Mouse (Mus musculus) C2C12 (cell line): Measurements from ENCODE around the gene Smim14.

Source experiments
- CTCF ChIP-seq: IDR thresholded peaks from one replicate; pipeline ENCODE4 v1.5.1; 2011; ENCODE audit not compliant: control insufficient read depth, insufficient read depth, insufficient read length
- MAX ChIP-seq: IDR thresholded peaks from one replicate; pipeline ENCODE4 v1.6.1; 2011; ENCODE audit warnings: mild to moderate bottlenecking, control low read depth
- MYOG ChIP-seq: IDR thresholded peaks from one replicate; pipeline ENCODE4 v1.6.1; 2011; ENCODE audit not compliant: control insufficient read depth, insufficient read length; ENCODE audit errors: extremely low read depth

DNA sequence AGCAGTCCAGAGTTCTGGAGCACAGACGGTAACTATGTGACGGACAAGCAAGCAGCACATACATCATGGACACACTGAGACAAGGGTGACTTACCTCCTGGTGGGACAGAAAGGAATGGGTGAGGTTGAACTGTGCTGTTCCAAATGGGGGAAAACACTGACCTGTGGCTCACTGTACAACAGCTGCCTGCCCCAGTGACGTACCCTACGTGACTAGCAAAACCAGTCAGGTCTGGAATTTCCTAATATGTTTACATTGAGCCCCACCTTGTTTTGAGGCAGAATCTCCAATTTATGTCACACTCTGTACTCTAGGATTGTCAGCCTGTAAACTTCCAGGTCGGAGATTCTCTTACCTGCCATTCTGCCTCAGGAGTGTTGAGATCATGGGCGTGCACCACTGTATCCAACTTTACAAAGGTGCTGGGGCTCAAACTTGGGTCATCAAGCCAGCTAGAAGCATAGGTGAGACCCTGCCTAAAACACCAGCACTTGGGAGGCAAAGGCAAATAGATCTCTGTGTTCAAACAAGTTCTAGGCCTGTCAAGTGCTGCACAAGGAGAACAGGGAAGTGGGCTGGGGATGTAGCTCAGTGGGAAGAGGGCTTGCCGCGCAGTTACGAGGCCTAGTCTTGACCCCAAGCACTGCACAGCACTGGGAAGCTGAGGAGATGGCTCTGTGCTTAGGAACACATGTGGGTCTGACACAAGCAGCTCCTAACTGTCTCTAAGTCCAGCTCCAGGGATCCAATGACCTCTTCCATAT lies 57.1 kb downstream of the Smim14 start:
- TF ChIP-seq CTCF (no peak), MAX (no peak), MYOG (no peak)
